In genomic region chr12:84155523-84155871, GRCm38 (mm10) we compare ENCODE assay signal across 20 mouse cellular contexts. TPM values are rescaled to one million over a fixed set of nuclear protein-coding genes. Genes with fewer than 3 reads are reported as not detected.
DNase-seq lines count a peak whose midpoint lies in the region; ATAC-seq and TF ChIP-seq lines count a peak whose summit lies in the region.
"Had no signal": no experiment of that assay in that cellular context is flagged by ENCODE, and none has a peak within 500 bp of the region (broad histone marks: within the 10 kb centered on the region; RNA-seq: fewer than 3 reads in every experiment).

No protein-coding gene starts in this region.

- H3K9me3 ChIP-seq in heart, embryonic 12.5 days (replicated peaks) = no peaks in the 10 kb centered on the region
- no peaks in the 10 kb centered on the region for H3K9me3 ChIP-seq in heart, postnatal 0 days (replicated peaks; ENCODE audit: control insufficient read depth, low read length)
- H3K9me3 ChIP-seq: forebrain, embryonic 10.5 days; limb, embryonic 15.5 days; midbrain, embryonic 12.5 days; neural tube, embryonic 13.5 days had no signal

- no peak overlapping the region for H3K4me3 ChIP-seq in heart, embryonic 12.5 days
- H3K4me3 ChIP-seq in heart, postnatal 0 days (ENCODE audit: low read depth, low read length) = no peak overlapping the region
- no peak overlapping the region for H3K4me3 ChIP-seq in brown adipose tissue, adult 24 weeks (ENCODE audit: insufficient read depth, low read depth, low read length)
- H3K4me3 ChIP-seq in cerebellum, adult 2 months (replicated peaks; ENCODE audit: insufficient read depth, low read depth, low read length) = no peak overlapping the region
- H3K4me3 ChIP-seq: forebrain, embryonic 10.5 days; limb, embryonic 15.5 days; midbrain, embryonic 12.5 days; neural tube, embryonic 13.5 days had no signal

- no peaks in the 10 kb centered on the region for H3K27me3 ChIP-seq in heart, embryonic 12.5 days (replicated peaks)
- no peaks in the 10 kb centered on the region for H3K27me3 ChIP-seq in heart, postnatal 0 days (ENCODE audit: control insufficient read depth, insufficient read depth, low read length)
- no peaks in the 10 kb centered on the region for H3K27me3 ChIP-seq in cerebellum, adult 2 months (ENCODE audit: control insufficient read depth, insufficient read depth, low read length)
- H3K27me3 ChIP-seq: limb, embryonic 15.5 days; midbrain, embryonic 12.5 days; neural tube, embryonic 13.5 days had no signal

- H3K36me3 ChIP-seq in heart, embryonic 12.5 days = peaks cover 82% of the 10 kb centered on the region
- peaks cover 71% of the 10 kb centered on the region for H3K36me3 ChIP-seq in heart, postnatal 0 days (replicated peaks; ENCODE audit: control insufficient read depth, insufficient read depth, low read length)

- ATAC-seq in heart, embryonic 12.5 days (ENCODE audit: insufficient number of reproducible peaks, low FRiP score) = no peak
- peak; percentile 56 for ATAC-seq in heart, postnatal 0 days (ENCODE audit: insufficient read depth, low read depth)
- ATAC-seq: activated CD4-positive, CD25-positive, alpha-beta regulatory T cell, adult 4 months; forebrain, embryonic 16.5 days; intestine, embryonic 16.5 days had no signal

- DNase-seq in heart, adult 18-20 months = peak; percentile 28 to 45
- DNase-seq in heart, postnatal 0 days (ENCODE audit: low spot score) = no peak
- no peak for DNase-seq in heart, adult 9 months (ENCODE audit: low spot score in 2 of 2)
- peak; percentile 49 to 75 for DNase-seq in cerebellum, adult 2 months
- DNase-seq in adrenal gland, postnatal 25 days = no peak
- DNase-seq in embryo, embryonic 10.5 days (ENCODE audit: low spot score) = no peak
- DNase-seq: adrenal gland, adult 8-10 months; retina, postnatal 1 day had no signal

- no peak for TF ChIP-seq EP300 in heart, postnatal 0 days (IDR thresholded peaks at IDR 0.05; ENCODE audit: low read depth)

- TF ChIP-seq CTCF in heart, postnatal 0 days (IDR thresholded peaks at IDR 0.05; ENCODE audit: low read depth) = no peak
- no peak for TF ChIP-seq CTCF in cerebellum, adult 2 months (IDR thresholded peaks at IDR 0.05; ENCODE audit: borderline replicate concordance, insufficient read depth, low read depth, low read length)

- no peak overlapping the region for H3K4me2 ChIP-seq in heart, embryonic 12.5 days
- H3K4me2 ChIP-seq in heart, postnatal 0 days (ENCODE audit: low read depth, low read length) = no peak overlapping the region
- H3K4me2 ChIP-seq: limb, embryonic 15.5 days; lung, embryonic 14.5 days; midbrain, embryonic 12.5 days; neural tube, embryonic 13.5 days had no signal

- no peak for TF ChIP-seq POLR2A in cerebellum, adult 2 months (IDR thresholded peaks at IDR 0.05; ENCODE audit: borderline replicate concordance, insufficient read depth, low read length)

- H3K4me1 ChIP-seq in heart, embryonic 12.5 days (replicated peaks) = peaks cover 48% of the 10 kb centered on the region
- peaks cover 13% of the 10 kb centered on the region; the same call in 1 of the 2 replicates for H3K4me1 ChIP-seq in heart, postnatal 0 days (ENCODE audit: control insufficient read depth, insufficient read depth)
- H3K4me1 ChIP-seq in brown adipose tissue, adult 24 weeks (ENCODE audit: control insufficient read depth, insufficient read depth, insufficient read length, low read length) = peaks cover 3% of the 10 kb centered on the region; the same call in 1 of the 2 replicates
- peaks cover 29% of the 10 kb centered on the region for H3K4me1 ChIP-seq in cerebellum, adult 2 months (ENCODE audit: control insufficient read depth, insufficient read depth, low read length)
- H3K4me1 ChIP-seq: midbrain, embryonic 12.5 days; neural tube, embryonic 13.5 days had no signal

- WGBS in heart, embryonic 12.5 days = 73% methylated on average over 2 of the region's 2 CpGs
- WGBS in heart, postnatal 0 days = 34% methylated on average over 2 of the region's 2 CpGs
- WGBS in cerebellum, adult 2 months = 14% methylated on average over 2 of the region's 2 CpGs

- no peak overlapping the region for H3K27ac ChIP-seq in heart, embryonic 12.5 days (ENCODE audit: poor library complexity, severe bottlenecking)
- H3K27ac ChIP-seq in heart, postnatal 0 days (ENCODE audit: low read depth) = peak overlapping the region; percentile 70
- peak overlapping the region; percentile 55 for H3K27ac ChIP-seq in brown adipose tissue, adult 24 weeks (replicated peaks; ENCODE audit: low read depth, low read length)
- peak overlapping the region; percentile 68; the same call in 1 of the 2 replicates for H3K27ac ChIP-seq in cerebellum, adult 2 months (ENCODE audit: insufficient read depth, low read length)
- H3K27ac ChIP-seq: forebrain, embryonic 10.5 days; hindbrain, postnatal 0 days; limb, embryonic 15.5 days; liver, embryonic 14.5 days; midbrain, embryonic 12.5 days; neural tube, embryonic 13.5 days had no signal

- no peak overlapping the region for H3K9ac ChIP-seq in heart, embryonic 12.5 days
- H3K9ac ChIP-seq in heart, postnatal 0 days (replicated peaks; ENCODE audit: low read depth, low read length) = no peak overlapping the region
- H3K9ac ChIP-seq: limb, embryonic 15.5 days; liver, embryonic 14.5 days; lung, embryonic 14.5 days; midbrain, embryonic 12.5 days; neural tube, embryonic 13.5 days had no signal

RNA-seq across cellular contexts. Expression of gene Pnma1, which starts 7.2 kb away (rescaled TPM):
- under 1 TPM in 1 of 2 experiments, not detected in 1; 0.22 TPM for total RNA-seq in heart, adult 18-20 months (2021)
- 0.40 and 0.68 TPM in 2 replicates for polyA plus RNA-seq in heart, embryonic 12.5 days (2016; fragmentation: Nextera tagmentation; extraction: Ambion mirVana)
- total RNA-seq in heart, postnatal 0 days (2014; rRNA removed; ENCODE audit: low replicate concordance) = 1.5 TPM in 1 of 2 replicates, not detected in the other
- 0.31 and 0.45 TPM in 2 replicates for polyA plus RNA-seq in heart, postnatal 0 days (2015; fragmentation: Nextera tagmentation; extraction: Ambion mirVana)
- not detected in 2 replicates for polyA plus RNA-seq in brown adipose tissue, adult 24 weeks (2012; ENCODE audit: insufficient read depth, insufficient read length, missing spikeins)
- polyA plus RNA-seq in cerebellum, adult 2 months (2012; rRNA removed) = 0.68 and 0.84 TPM in 2 replicates
- total RNA-seq in adrenal gland, postnatal 25 days (2021) = 0.64 TPM in 1 of 2 replicates, not detected in the other
- polyA plus RNA-seq: activated CD4-positive, CD25-positive, alpha-beta regulatory T cell, adult 4 months had no signal

RNA-seq across cellular contexts. Expression of gene Dnal1, which starts 41.3 kb away (rescaled TPM):
- 1 to 10 TPM; 6.6 to 6.9 TPM for total RNA-seq in heart, adult 18-20 months (2021)
- 4.4 and 5.4 TPM in 2 replicates for polyA plus RNA-seq in heart, embryonic 12.5 days (2016; fragmentation: Nextera tagmentation; extraction: Ambion mirVana)
- 2.0 and 2.3 TPM in 2 replicates for total RNA-seq in heart, postnatal 0 days (2014; rRNA removed; ENCODE audit: low replicate concordance)
- polyA plus RNA-seq in heart, postnatal 0 days (2015; fragmentation: Nextera tagmentation; extraction: Ambion mirVana) = 2.6 and 2.7 TPM in 2 replicates
- 2.5 and 3.5 TPM in 2 replicates for polyA plus RNA-seq in brown adipose tissue, adult 24 weeks (2012; ENCODE audit: insufficient read depth, insufficient read length, missing spikeins)
- polyA plus RNA-seq in cerebellum, adult 2 months (2012; rRNA removed) = 22.6 and 23.8 TPM in 2 replicates
- 11.9 and 20.7 TPM in 2 replicates for total RNA-seq in adrenal gland, postnatal 25 days (2021)

RNA-seq across cellular contexts. Expression of gene Acot6, which starts 55.0 kb away (rescaled TPM):
- 1 to 10 TPM; 2.4 to 3.0 TPM for total RNA-seq in heart, adult 18-20 months (2021)
- polyA plus RNA-seq in heart, embryonic 12.5 days (2016; fragmentation: Nextera tagmentation; extraction: Ambion mirVana) = 0.64 and 1.1 TPM in 2 replicates
- total RNA-seq in heart, postnatal 0 days (2014; rRNA removed; ENCODE audit: low replicate concordance) = 1.8 and 5.8 TPM in 2 replicates
- polyA plus RNA-seq in heart, postnatal 0 days (2015; fragmentation: Nextera tagmentation; extraction: Ambion mirVana) = 1.1 and 1.2 TPM in 2 replicates
- polyA plus RNA-seq in brown adipose tissue, adult 24 weeks (2012; ENCODE audit: insufficient read depth, insufficient read length, missing spikeins) = 1.5 and 3.3 TPM in 2 replicates
- 5.5 and 6.6 TPM in 2 replicates for polyA plus RNA-seq in cerebellum, adult 2 months (2012; rRNA removed)
- 4.9 and 5.0 TPM in 2 replicates for total RNA-seq in adrenal gland, postnatal 25 days (2021)

Comparison
In these comparisons a context has a peak if more than half of its experiments do, and no peak if none do; other contexts are left out.
1. DNase-seq: peak in heart, adult 18-20 months (2 of 2) and cerebellum, adult 2 months (2 of 2); none in heart, postnatal 0 days (single experiment), heart, adult 9 months (0 of 2), adrenal gland, postnatal 25 days (single experiment) and embryo, embryonic 10.5 days (single experiment).